Mouse (Mus musculus) E14TG2a.4 (cell line): Measurements from ENCODE around the gene Kif16b.

Experiments used
- CTCF ChIP-seq: conservative IDR thresholded peaks from 2 replicates; pipeline ENCODE4 v1.5.1; 2014; ENCODE audit warnings: low read length
- NANOG ChIP-seq: IDR thresholded peaks from 2 replicates; pipeline ENCODE4 v1.6.1; 2014; ENCODE audit warnings: borderline replicate concordance, low read length, mixed read lengths
- POU5F1 ChIP-seq: IDR thresholded peaks from 2 replicates; pipeline ENCODE4 v1.6.1; 2014; ENCODE audit warnings: low read length, borderline replicate concordance

GRCm38 (mm10) chr2:142715912-142716260 lies 185.4 kb downstream of the Kif16b start:
- no peak for TF ChIP-seq CTCF
- no peak for TF ChIP-seq POU5F1
- TF ChIP-seq NANOG, result no peak
